Mouse (Mus musculus) R1 (cell line): Measurements from ENCODE around the gene Dnajc27.

Experiments used
- DNase-seq: peaks from one replicate; pipeline ENCODE4 v3.0.0-alpha.2; 2018; ENCODE audit warnings: low read depth, low spot score

Gene Dnajc27

DNA sequence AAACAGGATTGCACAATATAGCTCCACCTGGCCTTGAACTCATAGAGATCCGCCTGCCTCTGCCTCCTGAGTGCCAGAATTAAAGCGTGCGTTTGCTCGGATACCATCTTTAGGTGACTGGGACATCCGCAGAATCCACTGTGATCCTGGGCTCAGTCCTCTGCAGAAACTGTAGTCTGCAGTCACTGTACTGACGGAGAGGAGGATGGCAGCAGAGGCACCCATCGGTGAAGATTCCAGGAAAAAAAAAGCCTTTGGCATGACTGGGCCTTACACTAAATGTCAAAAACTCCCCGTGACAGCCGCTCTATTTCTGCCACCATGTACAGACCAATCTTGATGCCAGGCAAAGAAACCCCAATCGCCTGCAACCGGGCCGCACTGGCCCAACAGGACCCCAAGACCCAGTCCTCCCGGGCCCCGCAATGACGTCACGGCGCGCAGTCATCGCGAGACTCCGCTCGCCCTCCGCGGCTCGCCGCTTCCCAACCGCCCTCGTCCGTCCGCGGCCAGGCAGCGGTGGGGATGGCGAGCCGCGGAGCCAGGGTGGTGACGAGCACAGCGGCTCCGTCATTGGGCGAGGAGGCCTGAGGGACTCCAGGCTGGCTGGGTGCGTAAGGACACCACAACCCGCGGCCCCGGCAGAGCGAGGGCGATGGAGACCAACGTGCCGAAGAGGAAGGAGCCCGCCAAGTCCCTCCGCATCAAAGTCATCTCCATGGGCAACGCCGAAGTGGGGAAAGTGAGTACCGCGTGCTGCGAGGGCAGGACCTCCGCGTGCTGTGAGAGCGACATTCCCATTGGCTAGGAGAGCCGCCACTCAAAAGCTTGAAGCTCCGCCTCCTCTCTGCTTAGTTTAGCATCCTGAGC lies at the start of gene Dnajc27:
TSS of gene Dnajc27 (plus strand) at position 452 of the 870 bp plus-strand sequence.
- peak; percentile 98 for DNase-seq

DNA sequence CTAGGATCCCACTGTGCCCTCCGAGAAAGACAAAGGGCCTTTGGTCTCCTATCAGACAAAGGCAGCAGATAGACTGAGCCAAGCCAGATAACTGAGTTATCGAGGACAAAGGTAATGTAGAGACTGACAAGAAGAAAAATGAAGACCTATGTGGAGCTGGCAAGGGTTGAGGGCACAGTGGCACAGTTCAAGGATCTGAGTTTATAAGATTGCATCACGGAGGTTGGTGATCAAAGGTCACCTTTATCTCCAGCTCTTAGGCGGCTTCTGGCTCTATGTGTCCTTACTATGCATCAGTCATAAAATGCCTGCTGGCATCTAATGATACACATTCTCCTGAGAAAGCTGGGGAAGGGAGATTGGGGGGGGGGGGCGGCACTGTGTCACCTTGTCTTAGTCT lies 46.2 kb upstream of the Dnajc27 start:
- DNase-seq: no peak

DNA sequence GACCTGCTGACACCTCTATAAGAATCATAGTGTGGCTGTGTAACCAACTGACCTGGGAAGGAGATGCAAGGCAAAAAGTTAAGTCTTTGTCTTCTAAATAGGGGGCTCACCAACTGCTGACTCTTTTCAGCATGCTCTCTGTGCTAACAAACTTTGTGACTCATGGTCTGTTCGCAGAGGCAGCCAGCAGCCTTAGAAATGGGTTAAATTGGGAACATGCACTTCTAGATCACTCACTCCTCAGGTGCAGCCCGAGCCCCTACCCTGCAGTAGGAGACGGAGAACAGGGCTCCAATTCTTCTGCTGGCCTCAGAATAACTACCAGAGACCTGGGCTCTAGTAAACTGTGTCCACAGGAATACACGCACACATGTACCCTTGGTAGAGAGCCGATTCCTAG lies 44.9 kb upstream of the Dnajc27 start:
- DNase-seq: no peak

GRCm38 (mm10) chr12:4038061-4039041 lies 44.0 kb upstream of the Dnajc27 start, which contains the start of gene Efr3b:
TSS of gene Efr3b (minus strand) at chr12:4038915.
- peak; percentile 92 for DNase-seq

DNA sequence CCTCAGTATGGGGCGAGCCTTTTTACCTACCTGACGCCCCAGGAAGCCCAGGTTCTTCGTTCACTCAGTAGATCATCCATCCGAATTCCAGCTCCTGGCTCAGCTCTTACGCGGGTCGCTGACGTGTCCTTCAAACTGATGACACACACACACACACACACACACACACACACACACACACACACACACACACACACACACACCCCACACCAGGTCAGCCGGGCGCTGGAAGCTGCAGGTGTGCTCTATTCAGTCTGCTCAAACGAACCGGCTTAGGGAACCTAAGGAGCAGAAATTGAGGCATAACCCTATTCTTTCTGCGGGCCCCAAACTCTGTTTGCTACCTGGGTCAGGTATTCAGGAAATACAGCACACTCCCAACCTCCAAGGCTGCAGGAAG lies 43.3 kb upstream of the Dnajc27 start:
- no peak for DNase-seq

DNA sequence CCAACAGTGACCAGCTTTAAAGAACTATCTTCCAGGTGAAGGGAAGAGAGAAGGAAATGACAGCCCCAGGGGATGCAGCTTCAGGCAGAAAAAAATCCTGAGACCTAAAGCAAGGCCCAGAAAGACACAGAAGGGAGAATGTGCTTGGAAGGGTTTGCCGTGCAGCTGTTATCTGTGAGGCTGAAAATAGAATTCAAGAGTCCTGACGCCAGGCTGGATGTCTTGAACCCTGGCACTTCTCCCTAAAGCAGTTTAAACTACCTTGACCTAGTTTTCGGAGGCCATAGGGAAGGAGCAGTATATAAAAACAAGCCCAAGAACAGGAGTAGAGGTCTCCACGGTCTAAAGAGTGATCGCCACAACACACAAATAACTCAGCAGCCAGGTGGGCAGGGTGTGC lies 40.0 kb upstream of the Dnajc27 start:
- DNase-seq: no peak

GRCm38 (mm10) chr12:4045992-4046391 lies 36.4 kb upstream of the Dnajc27 start:
- no peak for DNase-seq

DNA sequence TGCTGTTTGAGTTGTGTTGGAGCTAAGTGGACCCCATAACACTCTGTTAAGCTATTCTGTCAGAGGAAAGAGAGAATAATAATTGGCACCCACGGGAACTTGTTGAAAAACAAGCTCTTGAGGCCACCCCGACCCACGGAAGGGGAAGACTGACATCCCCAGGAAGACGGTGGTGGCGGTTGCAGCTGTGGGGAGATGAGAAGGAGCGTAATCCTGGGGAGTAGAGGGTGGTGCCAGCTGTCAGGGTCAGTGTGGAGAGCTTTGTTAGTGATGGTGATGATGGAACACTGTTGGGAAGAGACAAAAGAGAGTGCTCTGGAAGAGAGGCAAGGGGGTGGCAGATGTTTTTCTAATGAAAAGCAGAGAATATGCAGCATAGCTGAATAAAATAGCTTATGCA lies 34.4 kb upstream of the Dnajc27 start:
- DNase-seq: no peak

- DNase-seq: no peak
These were observed 31.4 kb upstream of the Dnajc27 start for GRCm38 (mm10) chr12:4050861-4051425.

DNA sequence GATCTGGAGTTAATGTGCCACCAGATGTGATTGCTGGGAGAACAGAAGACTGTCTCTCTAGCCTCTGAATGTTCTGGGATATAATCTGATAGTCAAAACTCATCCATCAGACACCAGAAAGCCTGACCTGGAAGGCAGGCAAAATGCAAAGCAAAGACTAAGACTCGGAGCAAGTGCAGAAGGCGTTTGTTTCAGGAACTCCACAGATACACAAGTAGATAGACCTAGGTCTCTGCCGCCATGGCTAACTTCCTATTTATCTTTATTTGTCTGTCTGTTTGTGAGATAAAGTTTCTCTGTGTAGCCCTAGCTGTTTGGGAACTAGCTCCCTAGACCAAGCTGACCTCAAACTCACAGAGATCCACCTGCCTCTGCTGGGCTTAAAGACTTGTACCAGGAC lies 28.7 kb upstream of the Dnajc27 start:
- no peak for DNase-seq

DNA sequence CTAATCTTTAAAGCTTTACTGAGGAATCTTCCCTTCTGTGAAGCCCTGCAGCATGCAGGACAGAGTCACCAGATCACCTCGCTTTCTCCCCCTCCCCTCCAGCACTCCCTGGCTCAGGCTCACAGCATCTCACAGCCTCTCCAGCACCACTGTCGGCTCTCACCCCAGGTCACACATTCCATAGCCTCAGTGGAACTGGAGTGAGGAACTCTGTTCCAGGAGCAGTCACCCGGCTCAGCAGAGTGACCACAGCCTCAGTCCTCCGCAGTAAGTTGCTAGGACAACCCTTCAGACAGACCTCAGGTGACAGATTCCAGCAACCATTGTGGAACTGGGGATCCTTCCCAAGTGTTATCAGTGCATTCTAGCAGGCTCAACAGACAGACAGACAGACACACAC lies 27.5 kb upstream of the Dnajc27 start:
- DNase-seq: no peak

GRCm38 (mm10) chr12:4058321-4058720 lies 24.1 kb upstream of the Dnajc27 start:
- no peak for DNase-seq

GRCm38 (mm10) chr12:4059683-4060082 lies 22.7 kb upstream of the Dnajc27 start:
- no peak for DNase-seq

- DNase-seq: peak; percentile 23
These were observed 16.9 kb upstream of the Dnajc27 start for GRCm38 (mm10) chr12:4065498-4065897.

DNA sequence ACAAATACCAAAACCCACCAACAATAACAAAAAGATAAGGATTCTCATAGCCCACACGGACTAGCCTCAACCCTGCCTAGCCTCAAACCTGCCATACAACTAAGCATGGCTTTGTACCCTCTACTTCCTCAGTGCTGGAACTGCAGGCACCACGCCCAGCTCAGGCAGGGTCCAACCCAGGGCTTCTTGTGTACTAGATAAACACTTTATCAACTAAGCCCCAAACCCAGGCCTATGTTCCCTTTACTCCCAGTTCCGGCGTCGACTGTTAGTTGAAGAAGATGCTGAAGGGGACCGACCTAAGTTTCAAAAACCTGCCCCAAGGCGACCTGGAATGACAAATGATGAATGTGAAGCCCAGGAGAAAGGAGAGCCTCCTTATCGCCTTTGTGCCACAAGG lies 16.4 kb upstream of the Dnajc27 start:
- no peak for DNase-seq

- DNase-seq: no peak
These were observed 15.5 kb upstream of the Dnajc27 start for GRCm38 (mm10) chr12:4066681-4067459.

GRCm38 (mm10) chr12:4068551-4068950 lies 13.8 kb upstream of the Dnajc27 start:
- DNase-seq: no peak

- DNase-seq: no peak
These were observed 10.7 kb upstream of the Dnajc27 start for GRCm38 (mm10) chr12:4071671-4072070.

DNA sequence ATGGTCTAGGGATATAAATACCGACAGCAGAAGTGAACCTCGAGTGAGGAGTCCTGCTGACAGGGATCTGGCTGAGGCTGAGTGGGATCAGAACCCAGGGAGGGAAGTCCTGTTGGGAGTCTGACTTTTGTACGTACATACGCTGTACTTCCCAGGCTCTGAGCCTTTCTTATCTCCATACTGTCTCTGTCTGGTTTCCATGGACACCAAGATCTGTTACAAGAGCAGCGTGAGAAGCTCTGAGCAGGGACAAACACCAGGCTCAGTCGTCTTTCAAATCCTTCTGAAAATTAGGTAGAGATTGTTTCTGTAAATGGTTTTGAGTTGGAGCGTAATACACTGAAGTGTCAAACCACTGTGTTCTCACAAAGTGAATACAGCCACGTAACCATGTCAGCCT lies 7.0 kb upstream of the Dnajc27 start:
- DNase-seq: no peak

- no peak for DNase-seq
These were observed 6.0 kb upstream of the Dnajc27 start for GRCm38 (mm10) chr12:4076383-4076782.

GRCm38 (mm10) chr12:4078069-4078468 lies 4.3 kb upstream of the Dnajc27 start:
- no peak for DNase-seq
